Mouse (Mus musculus) liver, embryonic 16.5 days (tissue): Measurements from ENCODE around the gene Etnppl. TPM values are rescaled to one million over a fixed set of nuclear protein-coding genes. Genes with fewer than 3 reads are reported as not detected.

Experiments used
- ATAC-seq: fragments of 200-750 bp; cut with Nextera tagmentation; 2 replicates; pipeline ENCODE4 v1.8.0; 2017; ENCODE audit warnings: low read depth, mild to moderate bottlenecking, moderate number of reproducible peaks, moderate library complexity
- H3K27ac ChIP-seq: fragments of 300-500 bp; sonication (generic); 2 replicates; pipeline ENCODE4 v1.5.1; 2014; ENCODE audit warnings: mild to moderate bottlenecking, low read length
- H3K27me3 ChIP-seq: fragments of 300-500 bp; sonication (generic); 2 replicates; pipeline ENCODE4 v1.6.1; 2014; ENCODE audit warnings: low read depth, low read length, mixed read lengths; ENCODE audit not compliant: control insufficient read depth, insufficient read depth
- H3K36me3 ChIP-seq: fragments of 300-500 bp; sonication (generic); 2 replicates; pipeline ENCODE4 v1.6.1; 2014; ENCODE audit warnings: mild to moderate bottlenecking; ENCODE audit not compliant: control insufficient read depth, insufficient read depth
- H3K4me1 ChIP-seq: fragments of 300-500 bp; sonication (generic); 2 replicates; pipeline ENCODE4 v1.6.1; 2014; ENCODE audit warnings: low read depth, low read length, mixed read lengths; ENCODE audit not compliant: control insufficient read depth
- H3K4me2 ChIP-seq: fragments of 300-500 bp; sonication (generic); 2 replicates; pipeline ENCODE4 v1.6.1; 2014; ENCODE audit warnings: low read depth, low read length, mixed read lengths
- H3K4me3 ChIP-seq: fragments of 300-500 bp; sonication (generic); 2 replicates; pipeline ENCODE4 v1.5.1; 2014; ENCODE audit warnings: low read depth, mild to moderate bottlenecking, low read length
- H3K9ac ChIP-seq: fragments of 300-500 bp; sonication (generic); 2 replicates; pipeline ENCODE4 v1.6.1; 2014; ENCODE audit warnings: low read depth, low read length
- H3K9me3 ChIP-seq: fragments of 300-500 bp; sonication (generic); replicated peaks from 2 replicates; pipeline ENCODE4 v1.6.1; 2016; ENCODE audit warnings: low read length; ENCODE audit not compliant: control insufficient read depth
- WGBS: fragments of 180-500 bp; shearing (Covaris S2); extraction: QIAGEN DNeasy Blood & Tissue Kit; methylation state at CpG from one replicate; pipeline ENCODE4 v1.1.7; 2014; ENCODE audit not compliant: insufficient replicate concordance; 5-methylcytosine and 5-hydroxymethylcytosine counted together
- polyA plus RNA-seq: library from polyadenylated mRNA; unstranded; fragments of >200 nt; fragmentation: Nextera tagmentation; extraction: Ambion mirVana; gene quantifications from 2 replicates; pipeline ENCODE4 v1.2.1, GENCODE M21; 2015

Gene Etnppl
- polyA plus RNA-seq, result 1.3 and 1.9 TPM in 2 replicates

DNA sequence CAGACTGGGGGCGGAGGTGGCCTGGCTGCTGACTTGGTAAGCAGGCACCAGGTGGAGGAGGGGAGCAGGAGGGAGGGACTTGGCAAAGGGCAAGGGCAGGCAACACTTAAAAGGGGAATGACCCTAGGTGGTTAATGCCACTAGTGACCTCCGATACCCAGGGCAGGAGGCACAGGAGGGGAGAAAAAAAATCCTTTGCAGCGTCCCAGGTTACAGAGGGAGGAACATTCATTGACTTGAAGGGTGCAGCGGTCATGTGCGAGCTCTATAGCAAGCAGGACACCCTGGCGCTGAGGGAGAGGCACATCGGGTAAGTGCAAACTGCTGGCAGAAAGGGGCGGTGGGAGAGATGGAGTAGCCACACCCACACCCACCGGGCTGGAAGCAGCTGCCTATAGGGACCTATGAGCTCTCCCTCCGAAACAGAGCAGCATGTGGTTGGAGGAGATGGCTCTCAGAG is at the start of gene Etnppl:
Etnppl (plus strand) TSS at position 10 of the 460 bp plus-strand sequence.
- Histone ChIP-seq H3K4me2 (peak within 1 kb of the TSS; percentile 18), H3K9me3 (no peaks in the 10 kb centered on the region), H3K4me3 (peak within 1 kb of the TSS; percentile 19; the same call in 1 of the 2 replicates), H3K36me3 (no peaks in the 10 kb centered on the region), H3K27ac (no peak within 1 kb of the TSS), H3K27me3 (no peaks in the 10 kb centered on the region), H3K9ac (no peak within 1 kb of the TSS), H3K4me1 (no peaks in the 10 kb centered on the region)
- WGBS, result 8% methylated on average over 10 of the region's 10 CpGs
- peak; percentile 54; the same call in 1 of the 2 replicates for ATAC-seq

- Histone ChIP-seq H3K27ac (no peak overlapping the region; the same call in 1 of the 2 replicates), H3K4me2 (no peak overlapping the region), H3K9me3 (no peaks in the 10 kb centered on the region), H3K9ac (no peak overlapping the region), H3K27me3 (no peaks in the 10 kb centered on the region), H3K4me1 (no peaks in the 10 kb centered on the region), H3K36me3 (no peaks in the 10 kb centered on the region), H3K4me3 (no peak overlapping the region)
- ATAC-seq, result no peak
- WGBS, result 62% methylated on average over 16 of the region's 16 CpGs
These were observed 48.7 kb upstream of the Etnppl start for GRCm38 (mm10) chr3:130568331-130569095.

DNA sequence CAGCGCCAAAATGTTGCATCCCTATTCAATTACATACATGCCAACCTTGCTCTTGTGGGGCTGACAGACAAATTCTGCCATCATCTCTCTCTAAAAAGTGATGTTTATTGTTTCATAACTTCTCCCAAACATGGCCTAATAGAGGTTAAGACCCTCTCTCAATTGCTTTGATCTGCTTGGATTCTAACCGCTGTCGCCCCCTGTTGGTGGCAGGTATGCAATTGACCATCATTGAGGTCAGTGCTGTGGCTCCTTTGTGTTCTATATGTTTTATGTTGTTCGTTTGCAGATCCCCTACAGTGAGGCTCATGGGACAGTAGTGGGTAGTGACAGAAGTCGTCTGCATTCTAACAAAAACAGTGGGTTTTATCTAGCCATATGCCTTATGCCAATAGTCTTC is 44.0 kb upstream of the Etnppl start:
- WGBS, result 57% methylated on average over 5 of the region's 5 CpGs
- no peaks in the 10 kb centered on the region for H3K4me1 ChIP-seq
- H3K4me3 ChIP-seq, result no peak overlapping the region
- H3K9me3 ChIP-seq, result no peaks in the 10 kb centered on the region
- H3K4me2 ChIP-seq, result no peak overlapping the region
- H3K27me3 ChIP-seq, result no peaks in the 10 kb centered on the region
- no peak for ATAC-seq
- H3K36me3 ChIP-seq, result no peaks in the 10 kb centered on the region
- no peak overlapping the region for H3K9ac ChIP-seq
- H3K27ac ChIP-seq, result no peak overlapping the region

DNA sequence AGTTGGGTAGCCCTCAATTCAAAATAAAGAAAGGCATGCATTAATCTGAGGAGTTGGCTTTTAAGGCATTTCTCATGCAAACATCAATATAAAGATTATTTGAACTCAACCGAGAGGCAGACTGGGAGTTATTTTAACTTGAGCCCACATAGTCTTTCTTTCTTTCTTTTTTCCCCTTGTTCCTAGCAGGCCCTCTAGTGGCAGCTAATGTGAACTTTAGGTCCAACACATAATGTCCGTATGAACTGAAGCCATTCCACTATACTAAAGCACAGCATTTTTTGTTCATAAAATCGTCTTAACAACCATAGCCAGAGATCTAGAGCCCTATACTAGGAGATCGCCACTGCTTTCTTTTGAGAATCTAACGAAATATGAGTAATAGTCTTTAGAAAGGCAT is 42.6 kb upstream of the Etnppl start:
- H3K27me3 ChIP-seq, result no peaks in the 10 kb centered on the region
- no peak overlapping the region for H3K4me3 ChIP-seq
- H3K9me3 ChIP-seq, result no peaks in the 10 kb centered on the region
- H3K4me1 ChIP-seq, result no peaks in the 10 kb centered on the region
- no peak overlapping the region for H3K27ac ChIP-seq
- no peak overlapping the region for H3K9ac ChIP-seq
- no peak for ATAC-seq
- H3K36me3 ChIP-seq, result no peaks in the 10 kb centered on the region
- H3K4me2 ChIP-seq, result no peak overlapping the region
- WGBS, result 18% methylated on average over 5 of the region's 5 CpGs

DNA sequence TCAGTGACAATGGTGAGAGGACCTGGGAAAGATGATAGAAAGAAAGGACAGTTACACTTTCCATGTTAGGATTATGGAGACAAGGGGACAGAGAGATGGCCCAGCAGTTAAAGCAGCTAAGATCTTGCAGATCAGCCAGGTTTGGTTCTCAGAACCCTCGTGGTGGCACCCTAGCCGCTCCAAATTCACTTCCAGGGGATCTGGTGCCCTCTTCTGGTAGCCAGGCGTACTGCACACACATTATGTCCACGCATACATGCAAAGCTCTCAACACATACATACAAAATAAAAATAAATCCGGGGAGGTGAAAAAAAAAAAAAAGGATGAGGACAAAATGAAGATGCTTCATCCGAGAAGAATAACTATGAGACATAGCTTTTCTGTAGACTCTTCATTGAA is 40.6 kb upstream of the Etnppl start:
- Histone ChIP-seq H3K27me3 (no peaks in the 10 kb centered on the region), H3K36me3 (no peaks in the 10 kb centered on the region), H3K4me2 (no peak overlapping the region), H3K9me3 (no peaks in the 10 kb centered on the region), H3K27ac (no peak overlapping the region), H3K9ac (no peak overlapping the region), H3K4me1 (no peaks in the 10 kb centered on the region), H3K4me3 (no peak overlapping the region)
- WGBS, result 42% methylated on average over 6 of the region's 6 CpGs
- ATAC-seq, result no peak

- H3K9ac ChIP-seq, result no peak overlapping the region
- no peak for ATAC-seq
These were observed 37.7 kb upstream of the Etnppl start for GRCm38 (mm10) chr3:130579501-130579900.

DNA sequence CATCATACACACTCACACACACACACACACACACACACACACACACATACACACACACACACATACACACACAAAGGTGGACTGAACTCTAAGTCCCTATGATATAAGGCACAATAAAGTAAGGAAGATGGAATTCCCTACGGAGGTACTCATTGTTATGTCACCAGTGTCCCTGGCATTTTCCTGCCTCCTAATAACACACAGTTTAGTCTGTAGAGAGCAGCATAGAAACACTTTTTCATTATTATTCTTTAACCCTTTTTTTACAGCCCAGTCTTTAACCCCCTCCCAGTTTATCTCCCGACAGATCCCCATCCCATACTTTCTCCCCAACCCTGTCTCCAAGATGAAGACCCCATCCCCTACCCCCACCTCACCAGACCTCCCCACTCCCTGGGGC is 35.7 kb upstream of the Etnppl start:
- Histone ChIP-seq H3K4me2 (no peak overlapping the region), H3K9me3 (no peaks in the 10 kb centered on the region), H3K9ac (no peak overlapping the region), H3K27me3 (no peaks in the 10 kb centered on the region), H3K4me3 (no peak overlapping the region), H3K36me3 (no peaks in the 10 kb centered on the region), H3K4me1 (no peaks in the 10 kb centered on the region), H3K27ac (no peak overlapping the region)
- no peak for ATAC-seq
- 63% methylated on average over 2 of the region's 2 CpGs for WGBS

More at GRCm38 (mm10) chr3:130579501-130579900, 37.7 kb upstream of the Etnppl start:
- no peak overlapping the region for H3K27ac ChIP-seq
- H3K4me1 ChIP-seq, result no peaks in the 10 kb centered on the region
- no peaks in the 10 kb centered on the region for H3K36me3 ChIP-seq
- H3K4me3 ChIP-seq, result no peak overlapping the region
- no peaks in the 10 kb centered on the region for H3K27me3 ChIP-seq
- WGBS, result 69% methylated on average over 17 of the region's 17 CpGs
- H3K9me3 ChIP-seq, result no peaks in the 10 kb centered on the region
- H3K4me2 ChIP-seq, result no peak overlapping the region

GRCm38 (mm10) chr3:130582903-130583664 is 34.2 kb upstream of the Etnppl start:
- H3K4me3 ChIP-seq, result no peak overlapping the region
- no peak overlapping the region for H3K4me2 ChIP-seq
- ATAC-seq, result no peak
- 66% methylated on average over 13 of the region's 13 CpGs for WGBS
- H3K9me3 ChIP-seq, result no peaks in the 10 kb centered on the region
- no peaks in the 10 kb centered on the region for H3K27me3 ChIP-seq
- H3K27ac ChIP-seq, result no peak overlapping the region
- no peak overlapping the region for H3K9ac ChIP-seq
- no peaks in the 10 kb centered on the region for H3K4me1 ChIP-seq
- H3K36me3 ChIP-seq, result no peaks in the 10 kb centered on the region

DNA sequence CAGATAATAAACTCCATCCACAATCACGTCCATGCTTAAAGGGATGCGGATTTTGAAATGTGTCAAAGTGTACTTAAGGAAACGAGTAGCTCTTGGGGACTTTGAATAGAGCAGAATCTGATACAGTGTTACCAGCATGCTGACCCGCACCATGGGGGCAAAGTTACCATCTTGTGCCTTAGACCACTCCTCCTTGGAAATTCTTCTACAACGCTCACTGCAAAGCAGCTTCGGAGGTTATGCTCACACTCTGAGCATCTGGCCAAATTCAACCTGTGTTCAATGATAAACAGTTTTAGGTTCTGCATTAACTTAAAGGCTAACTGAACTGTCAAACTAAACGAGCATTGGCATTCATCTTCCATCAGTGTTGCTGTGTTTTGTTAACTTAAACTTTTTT is 33.2 kb upstream of the Etnppl start:
- H3K4me2 ChIP-seq, result no peak overlapping the region
- 64% methylated on average over 7 of the region's 7 CpGs for WGBS
- no peaks in the 10 kb centered on the region for H3K36me3 ChIP-seq
- no peak overlapping the region for H3K9ac ChIP-seq
- no peak for ATAC-seq
- no peak overlapping the region for H3K4me3 ChIP-seq
- no peaks in the 10 kb centered on the region for H3K9me3 ChIP-seq
- no peak overlapping the region for H3K27ac ChIP-seq
- no peaks in the 10 kb centered on the region for H3K4me1 ChIP-seq
- no peaks in the 10 kb centered on the region for H3K27me3 ChIP-seq
